Mouse (Mus musculus): Measurements from ENCODE around the gene Rbpj. TPM values are rescaled to one million over a fixed set of nuclear protein-coding genes. Genes with fewer than 3 reads are reported as not detected.
"Not testable (repeated sequence)": the region's sequence is repeated elsewhere in the genome, so short reads cannot be mapped to it uniquely, and the experiment has no call there.

Rbpj gene
- total RNA-seq, 1 experiment from 2014 or later = 37.7 TPM

DNA sequence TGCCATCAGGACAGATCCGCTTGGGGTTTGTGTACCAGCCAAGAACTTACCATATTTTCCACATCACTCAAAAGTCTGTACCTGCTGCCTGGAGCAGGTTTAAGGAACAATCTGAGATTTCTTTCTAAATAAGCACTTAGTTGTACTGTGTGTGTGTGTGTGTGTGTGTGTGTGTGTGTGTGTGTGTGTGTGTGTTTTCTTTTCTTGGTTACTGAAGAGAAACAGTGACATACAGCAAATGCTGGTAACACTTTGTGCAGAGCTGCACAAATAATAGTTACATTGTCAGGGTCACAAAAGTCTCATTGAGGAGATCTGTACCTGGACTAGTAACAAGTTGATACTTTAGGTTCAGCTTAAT is 60.1 kb downstream of the Rbpj start:
- ATAC-seq (replicated peaks in 1 of 2; ENCODE audit: insufficient read depth in 1 of 2, low FRiP score in 2 of 2, low TSS enrichment in 1 of 2, low read depth in 1 of 2, poor library complexity in 2 of 2, severe bottlenecking in 2 of 2) = no peak

DNA sequence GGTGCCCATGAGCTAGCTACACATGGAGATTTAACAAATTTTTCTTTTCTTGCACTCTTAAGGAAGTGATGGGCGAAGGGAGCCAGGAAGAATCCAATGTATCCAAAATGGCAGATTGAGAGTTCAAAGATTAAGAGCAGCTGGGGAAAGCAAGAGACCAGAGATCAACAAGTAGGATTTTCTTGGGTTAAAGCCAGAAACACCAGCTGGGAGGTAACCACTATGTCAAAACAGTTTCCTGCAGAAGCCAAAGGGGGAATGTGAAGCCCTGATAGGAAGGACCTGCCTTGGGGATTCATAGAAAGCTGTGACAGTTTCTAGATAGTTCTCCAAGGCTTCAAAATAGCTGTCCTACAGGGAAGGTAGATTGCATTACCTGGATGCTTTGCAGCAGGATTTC is 63.9 kb downstream of the Rbpj start:
- ATAC-seq (replicated peaks in 1 of 2; ENCODE audit: insufficient read depth in 1 of 2, low FRiP score in 2 of 2, low TSS enrichment in 1 of 2, low read depth in 1 of 2, poor library complexity in 2 of 2, severe bottlenecking in 2 of 2) = 0 out of 4 replicates have a peak, but pooled peaks have one; percentile 29 to 37

DNA sequence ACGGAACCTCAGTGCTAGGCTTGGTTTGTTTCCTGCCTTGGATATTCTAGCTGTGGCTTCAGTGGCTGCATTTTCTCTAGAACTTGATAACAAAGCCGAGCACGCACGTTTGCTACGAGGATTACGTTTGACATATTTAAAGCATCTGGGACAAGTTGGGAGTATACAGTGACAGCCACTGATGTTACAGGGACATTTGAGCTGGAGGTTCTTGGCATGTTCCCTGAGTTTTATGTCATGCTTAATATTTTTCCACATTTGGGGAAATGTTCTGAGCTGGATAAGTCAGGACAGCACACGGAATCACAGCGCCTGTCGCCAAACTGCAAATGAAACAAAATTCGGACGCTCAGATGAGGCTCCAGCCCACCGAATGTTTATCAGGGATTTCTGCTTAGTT is 69.1 kb downstream of the Rbpj start:
- ATAC-seq (replicated peaks in 1 of 2; ENCODE audit: insufficient read depth in 1 of 2, low FRiP score in 2 of 2, low TSS enrichment in 1 of 2, low read depth in 1 of 2, poor library complexity in 2 of 2, severe bottlenecking in 2 of 2) = no peak

DNA sequence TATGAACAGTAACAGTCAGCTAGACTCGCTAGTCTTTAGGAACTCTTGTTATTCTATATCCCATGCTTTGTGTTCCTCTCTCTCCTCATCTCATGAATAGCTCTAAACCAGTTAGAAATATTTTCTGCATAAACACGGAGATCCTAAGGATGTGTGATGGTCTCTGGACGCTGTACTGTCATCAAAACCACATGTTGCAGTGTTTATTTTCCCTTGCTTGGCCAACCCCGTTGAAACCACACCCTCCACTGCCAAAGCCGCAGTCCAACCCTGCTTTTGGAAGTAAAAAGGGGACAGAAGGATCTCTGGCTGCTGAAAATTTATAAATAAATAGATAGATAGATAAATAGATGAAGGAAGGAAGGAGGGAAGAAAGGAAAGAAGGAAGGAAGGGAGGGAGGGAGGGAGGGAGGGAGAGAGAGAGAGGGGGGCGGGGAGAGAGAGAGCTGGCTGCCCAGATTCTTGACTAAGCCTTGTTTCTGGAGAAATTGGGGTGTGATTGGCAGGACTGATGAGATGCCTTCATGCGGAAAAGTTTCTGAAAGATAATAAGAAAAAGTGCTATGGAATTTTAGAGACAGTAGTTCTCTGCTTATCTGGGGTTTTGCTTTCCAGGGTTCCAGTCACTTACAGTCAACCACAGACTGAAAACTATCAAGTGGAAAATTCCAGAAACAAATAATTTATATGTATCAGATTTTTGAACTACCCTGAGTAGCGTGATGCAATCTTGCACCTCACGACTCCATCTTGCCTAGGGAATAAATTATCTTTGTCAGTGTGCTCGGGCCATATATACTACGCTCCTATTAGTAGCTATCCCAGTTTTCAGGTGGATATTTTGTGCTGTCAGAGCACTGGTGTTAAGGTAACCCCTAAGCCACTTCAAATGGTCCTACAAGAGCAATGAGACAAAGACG is 70.9 kb downstream of the Rbpj start:
- ATAC-seq (replicated peaks in 1 of 2; ENCODE audit: insufficient read depth in 1 of 2, low FRiP score in 2 of 2, low TSS enrichment in 1 of 2, low read depth in 1 of 2, poor library complexity in 2 of 2, severe bottlenecking in 2 of 2) = no peak

DNA sequence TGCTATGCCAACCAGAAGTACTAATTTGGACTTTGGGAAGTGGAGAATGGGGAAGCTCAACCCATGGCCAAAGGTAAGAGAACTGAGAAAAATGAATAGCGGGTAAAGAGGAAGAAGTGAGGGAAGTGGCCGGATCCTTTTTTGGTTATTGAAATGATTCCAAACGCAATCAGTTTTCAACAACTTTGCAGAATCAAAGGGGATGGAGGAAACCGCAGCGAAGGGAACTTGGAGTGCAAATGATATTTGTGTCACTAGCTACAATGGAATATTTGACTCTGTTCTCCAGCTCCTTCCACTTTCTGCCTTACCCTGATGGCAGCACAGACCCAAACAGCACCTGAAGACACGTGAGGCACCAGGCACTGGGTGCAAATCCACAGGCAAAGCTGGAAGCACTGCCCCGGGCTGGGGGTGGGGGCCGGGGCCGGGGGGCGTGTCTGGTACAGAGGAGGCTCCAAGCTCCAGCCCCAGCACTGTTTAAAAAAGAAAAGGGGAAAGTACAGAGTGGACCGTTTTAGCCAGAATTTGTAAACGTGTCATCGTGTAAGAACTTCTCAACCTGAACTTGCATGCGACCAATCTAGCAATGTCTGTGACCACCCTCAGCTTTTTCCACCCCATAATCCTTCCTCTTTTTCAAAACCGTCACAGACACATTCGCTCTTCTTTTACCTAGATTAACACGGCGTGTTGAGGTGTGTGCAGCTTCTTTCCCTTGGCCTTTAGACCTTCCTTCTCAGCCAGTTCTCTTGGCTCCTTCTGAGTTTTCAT is 74.1 kb downstream of the Rbpj start:
- peak; percentile 72 to 73 for ATAC-seq (replicated peaks in 1 of 2; ENCODE audit: insufficient read depth in 1 of 2, low FRiP score in 2 of 2, low TSS enrichment in 1 of 2, low read depth in 1 of 2, poor library complexity in 2 of 2, severe bottlenecking in 2 of 2)

- ATAC-seq (replicated peaks in 1 of 2; ENCODE audit: insufficient read depth in 1 of 2, low FRiP score in 2 of 2, low TSS enrichment in 1 of 2, low read depth in 1 of 2, poor library complexity in 2 of 2, severe bottlenecking in 2 of 2) = no peak
These were observed 76.1 kb downstream of the Rbpj start for GRCm38 (mm10) chr5:53542073-53542472.

DNA sequence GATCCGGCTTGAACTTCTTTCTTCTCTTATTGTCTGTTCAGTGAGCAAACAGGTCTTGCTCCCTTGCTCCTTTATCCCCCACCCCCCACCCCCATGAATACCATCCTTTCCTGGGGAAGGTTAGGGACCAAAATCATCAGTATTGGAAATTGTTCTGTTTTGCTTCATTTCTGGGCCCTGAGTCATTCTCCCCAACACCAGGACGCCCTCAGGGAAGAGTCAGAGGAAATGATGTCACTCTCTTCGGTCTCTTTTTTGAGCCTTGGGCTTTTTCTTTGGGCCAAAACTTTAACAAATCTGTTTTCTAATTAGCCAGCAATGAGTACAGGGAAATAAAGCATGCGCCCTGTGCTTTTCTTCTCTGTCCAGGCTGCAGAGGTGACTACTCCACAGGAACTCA is 77.4 kb downstream of the Rbpj start:
- ATAC-seq (replicated peaks in 1 of 2; ENCODE audit: insufficient read depth in 1 of 2, low FRiP score in 2 of 2, low TSS enrichment in 1 of 2, low read depth in 1 of 2, poor library complexity in 2 of 2, severe bottlenecking in 2 of 2) = no peak

- ATAC-seq (replicated peaks in 1 of 2; ENCODE audit: insufficient read depth in 1 of 2, low FRiP score in 2 of 2, low TSS enrichment in 1 of 2, low read depth in 1 of 2, poor library complexity in 2 of 2, severe bottlenecking in 2 of 2) = no peak
These were observed 78.0 kb downstream of the Rbpj start for GRCm38 (mm10) chr5:53543945-53544344.

DNA sequence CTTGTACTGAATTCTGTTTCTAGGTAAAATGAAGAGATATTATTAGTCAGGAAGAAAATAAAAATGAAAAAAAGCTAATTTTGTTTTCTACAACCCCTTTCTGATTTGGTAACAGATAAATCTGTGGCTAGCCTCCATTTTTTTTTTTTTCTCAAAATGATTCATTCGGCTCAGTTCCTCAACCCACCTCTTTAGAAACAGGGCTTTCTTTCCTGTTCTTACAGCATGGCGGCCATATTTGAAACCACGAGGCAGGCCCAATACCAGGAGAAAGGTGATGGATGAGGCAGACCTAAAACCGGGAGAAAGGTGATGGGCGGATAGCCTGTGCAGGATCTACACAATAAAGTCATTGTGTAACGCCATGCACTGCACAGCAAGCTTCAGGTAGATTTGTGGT is 80.5 kb downstream of the Rbpj start:
- ATAC-seq (replicated peaks in 1 of 2; ENCODE audit: insufficient read depth in 1 of 2, low FRiP score in 2 of 2, low TSS enrichment in 1 of 2, low read depth in 1 of 2, poor library complexity in 2 of 2, severe bottlenecking in 2 of 2) = peak in 1 of 2 experiments; percentile 40; a peak in 1 of 4 replicates

GRCm38 (mm10) chr5:53546979-53547472 is 81.1 kb downstream of the Rbpj start:
- ATAC-seq (replicated peaks in 1 of 2; ENCODE audit: insufficient read depth in 1 of 2, low FRiP score in 2 of 2, low TSS enrichment in 1 of 2, low read depth in 1 of 2, poor library complexity in 2 of 2, severe bottlenecking in 2 of 2) = peak; percentile 24 to 66; a peak in 3 of 4 replicates

DNA sequence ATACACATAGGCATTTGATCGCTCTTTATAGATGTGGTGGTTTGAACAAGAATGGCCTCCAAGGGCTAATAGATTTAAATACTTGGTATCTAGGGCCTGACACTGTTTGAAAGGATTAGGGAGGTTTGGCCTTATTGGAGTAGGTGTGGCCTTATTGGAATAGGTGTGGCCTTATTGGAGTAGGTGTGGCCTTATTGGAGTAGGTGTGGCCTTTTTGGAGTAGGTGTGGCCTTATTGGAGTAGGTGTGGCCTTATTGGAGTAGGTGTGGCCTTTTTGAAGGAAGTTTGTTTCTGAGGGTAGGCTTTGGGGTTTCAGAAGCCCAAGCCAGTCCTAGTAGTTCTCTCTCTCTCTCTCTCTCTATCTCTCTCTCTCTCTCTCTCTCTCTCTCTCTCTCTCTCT is 84.4 kb downstream of the Rbpj start:
- not testable (repeated sequence) for ATAC-seq (replicated peaks in 1 of 2; ENCODE audit: insufficient read depth in 1 of 2, low FRiP score in 2 of 2, low TSS enrichment in 1 of 2, low read depth in 1 of 2, poor library complexity in 2 of 2, severe bottlenecking in 2 of 2)

DNA sequence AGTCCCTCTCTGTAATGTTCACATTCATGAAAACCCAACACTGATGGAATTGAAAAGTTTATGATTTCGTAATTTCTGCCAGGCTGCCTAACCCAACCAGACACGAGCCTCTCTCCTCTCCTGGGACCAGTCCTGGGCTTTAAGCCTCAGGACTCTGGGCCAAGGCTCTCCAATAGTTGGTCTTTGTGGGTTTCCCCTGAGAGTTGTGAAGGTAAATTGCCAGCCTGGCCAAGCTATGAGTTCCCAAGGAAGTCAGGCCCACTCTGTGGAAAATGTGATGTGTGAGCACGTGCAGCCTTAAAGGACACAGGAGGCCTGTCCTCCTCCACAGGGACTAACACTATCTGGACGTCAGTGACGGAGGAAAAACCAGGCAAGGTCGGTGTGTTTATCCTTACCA is 85.4 kb downstream of the Rbpj start:
- ATAC-seq (replicated peaks in 1 of 2; ENCODE audit: insufficient read depth in 1 of 2, low FRiP score in 2 of 2, low TSS enrichment in 1 of 2, low read depth in 1 of 2, poor library complexity in 2 of 2, severe bottlenecking in 2 of 2) = no peak

DNA sequence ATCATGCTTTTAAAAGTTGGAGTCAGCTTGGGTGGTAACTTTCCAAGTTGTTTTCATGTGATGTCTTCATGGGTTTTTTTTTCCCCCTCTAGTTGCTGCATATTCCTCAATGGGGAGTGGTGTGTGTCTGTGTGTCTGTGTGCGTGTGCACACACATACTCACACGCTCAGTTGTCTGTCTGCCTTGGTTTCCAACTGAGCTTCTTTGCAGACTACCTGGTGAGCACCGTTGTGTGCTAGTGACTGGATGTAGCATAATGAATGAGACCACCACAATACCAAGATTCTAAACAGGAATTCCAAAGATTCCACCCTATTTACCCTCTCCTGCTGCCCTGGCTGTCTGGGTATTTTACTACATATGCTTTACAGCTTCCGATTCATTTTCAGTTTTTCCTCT is 86.0 kb downstream of the Rbpj start:
- no peak for ATAC-seq (replicated peaks in 1 of 2; ENCODE audit: insufficient read depth in 1 of 2, low FRiP score in 2 of 2, low TSS enrichment in 1 of 2, low read depth in 1 of 2, poor library complexity in 2 of 2, severe bottlenecking in 2 of 2)

DNA sequence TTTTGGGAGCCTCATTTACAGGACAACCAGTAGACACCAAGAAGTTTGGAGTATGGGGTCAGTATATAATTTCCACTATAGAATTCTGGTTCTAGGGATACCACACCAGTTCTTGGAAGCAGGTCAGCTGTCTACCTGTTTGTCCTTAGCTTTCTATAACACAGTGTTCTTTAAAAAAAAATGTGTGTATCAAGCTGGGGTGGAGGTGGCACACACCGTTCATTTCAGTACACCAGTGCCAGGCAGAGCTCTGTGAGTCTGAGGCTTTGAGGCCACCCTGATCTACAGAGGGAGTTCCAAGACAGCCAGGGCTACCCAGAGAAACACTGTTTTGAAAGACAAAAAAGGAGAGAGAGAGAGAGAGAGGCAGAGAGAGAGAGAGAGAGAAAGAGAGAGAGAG is 87.3 kb downstream of the Rbpj start:
- no peak for ATAC-seq (replicated peaks in 1 of 2; ENCODE audit: insufficient read depth in 1 of 2, low FRiP score in 2 of 2, low TSS enrichment in 1 of 2, low read depth in 1 of 2, poor library complexity in 2 of 2, severe bottlenecking in 2 of 2)

GRCm38 (mm10) chr5:53554180-53554579 is 88.2 kb downstream of the Rbpj start:
- ATAC-seq (replicated peaks in 1 of 2; ENCODE audit: insufficient read depth in 1 of 2, low FRiP score in 2 of 2, low TSS enrichment in 1 of 2, low read depth in 1 of 2, poor library complexity in 2 of 2, severe bottlenecking in 2 of 2) = no peak

DNA sequence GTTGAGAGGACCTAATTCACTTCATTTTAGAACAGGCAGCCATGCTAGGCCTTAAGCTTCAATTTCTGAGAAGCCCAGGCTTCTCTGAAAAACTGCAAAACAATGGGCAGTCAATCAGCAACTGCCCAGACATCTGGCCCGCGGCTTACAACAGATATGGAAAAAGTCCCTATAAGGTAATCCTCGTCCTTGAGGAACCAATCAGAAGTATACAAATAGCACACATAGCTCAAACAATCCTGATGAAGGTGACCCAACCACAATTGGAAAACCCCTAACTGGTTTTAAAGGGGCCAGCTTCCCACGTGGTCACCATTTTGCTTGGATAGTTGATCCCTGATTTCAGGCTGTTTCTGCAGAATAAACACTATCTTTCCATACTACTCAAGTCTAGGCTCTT is 89.0 kb downstream of the Rbpj start:
- no peak for ATAC-seq (replicated peaks in 1 of 2; ENCODE audit: insufficient read depth in 1 of 2, low FRiP score in 2 of 2, low TSS enrichment in 1 of 2, low read depth in 1 of 2, poor library complexity in 2 of 2, severe bottlenecking in 2 of 2)

DNA sequence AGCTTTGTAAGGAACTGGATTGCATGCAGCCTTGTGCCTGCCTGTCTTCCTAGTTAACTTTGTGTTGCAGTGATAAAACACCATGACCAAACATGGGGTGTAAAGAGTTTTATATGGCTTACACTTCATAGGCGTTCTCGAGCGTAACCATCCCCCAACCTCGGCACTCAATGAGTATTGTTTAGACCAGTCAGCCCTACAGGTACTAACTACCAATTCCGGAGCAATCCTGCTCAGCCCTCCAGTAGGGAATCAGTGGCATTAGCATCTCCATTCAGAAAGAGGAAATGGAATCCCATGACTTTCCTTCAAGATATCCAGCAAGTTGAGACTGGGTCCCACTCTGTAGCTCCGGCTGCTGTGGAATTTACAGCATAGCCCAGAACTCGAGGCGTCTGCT is 89.5 kb downstream of the Rbpj start:
- ATAC-seq (replicated peaks in 1 of 2; ENCODE audit: insufficient read depth in 1 of 2, low FRiP score in 2 of 2, low TSS enrichment in 1 of 2, low read depth in 1 of 2, poor library complexity in 2 of 2, severe bottlenecking in 2 of 2) = no peak

- no peak for ATAC-seq (replicated peaks in 1 of 2; ENCODE audit: insufficient read depth in 1 of 2, low FRiP score in 2 of 2, low TSS enrichment in 1 of 2, low read depth in 1 of 2, poor library complexity in 2 of 2, severe bottlenecking in 2 of 2)
These were observed 90.0 kb downstream of the Rbpj start for GRCm38 (mm10) chr5:53555929-53556328.
